ENCODE assay signal across 8 mouse cellular contexts in the genomic region with DNA sequence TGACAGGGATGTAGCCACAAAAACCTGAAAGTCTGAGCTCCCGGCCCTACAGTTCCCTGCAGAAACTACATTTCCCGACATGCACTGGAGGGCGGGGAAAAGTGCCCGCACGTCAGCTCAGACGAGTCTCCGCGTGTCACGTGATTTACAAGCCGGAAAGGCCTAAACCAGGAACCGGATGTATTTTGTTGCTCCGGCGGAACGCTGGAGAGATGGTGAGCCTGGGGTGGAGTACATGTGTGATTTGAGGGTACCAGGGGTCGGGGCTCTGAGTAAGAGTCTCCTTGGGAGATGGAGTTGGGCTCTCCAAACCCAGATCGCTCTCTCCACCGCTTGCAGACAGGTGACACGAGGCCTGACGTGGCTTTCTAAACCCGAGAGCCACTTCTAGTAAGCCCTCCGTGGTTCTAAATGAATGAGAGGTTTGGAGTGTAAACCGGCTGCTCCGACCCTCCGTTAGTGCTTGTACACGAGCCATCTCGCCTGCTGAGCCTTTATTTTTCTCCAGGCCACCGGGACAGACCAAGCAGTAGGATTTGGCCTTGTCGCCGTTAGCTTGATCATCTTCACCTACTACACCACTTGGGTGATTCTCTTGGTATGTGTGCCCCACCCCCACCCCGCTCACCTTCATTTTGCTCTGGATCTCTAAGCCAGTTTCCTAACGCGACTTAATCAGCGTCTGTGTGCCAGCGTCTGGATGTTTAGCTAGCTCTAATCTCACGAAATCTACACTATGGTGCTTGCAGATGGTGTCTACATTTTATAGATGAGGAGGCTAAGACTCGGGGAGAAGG. TPM values are rescaled to one million over a fixed set of nuclear protein-coding genes. Genes with fewer than 3 reads are reported as not detected.
A peak's percentile ranks its signal among the peaks of the same experiment; 100 is the strongest.
DNase-seq lines count a peak whose midpoint lies in the region; ATAC-seq and TF ChIP-seq lines count a peak whose summit lies in the region.

TSS of gene Dpm2 (plus strand) at position 161 of the 797 bp plus-strand sequence.

- H3K4me3 ChIP-seq in G1E (ENCODE audit: low read depth, low read length), result peak within 1 kb of the TSS; percentile 77
- H3K4me3 ChIP-seq in forebrain, embryonic 16.5 days (replicated peaks; ENCODE audit: low read length), result peak within 1 kb of the TSS; percentile 58
- peak within 1 kb of the TSS; percentile 92 for H3K4me3 ChIP-seq in layer of hippocampus, adult 2 months
- H3K4me3 ChIP-seq in lung, embryonic 14.5 days (ENCODE audit: low read depth, low read length), result peak within 1 kb of the TSS; percentile 75
- peak within 1 kb of the TSS; percentile 68 for H3K4me3 ChIP-seq in olfactory bulb, adult 2 months (ENCODE audit: insufficient read depth, low read depth, low read length)
- peak within 1 kb of the TSS; percentile 94 for H3K4me3 ChIP-seq in thymus, adult 2 months (ENCODE audit: control insufficient read depth, insufficient read depth, low read length)

- no peaks in the 10 kb centered on the region for H3K9me3 ChIP-seq in G1E (replicated peaks)
- H3K9me3 ChIP-seq in forebrain, embryonic 16.5 days (ENCODE audit: control insufficient read depth, low read length), result no peaks in the 10 kb centered on the region
- H3K9me3 ChIP-seq in lung, embryonic 14.5 days (ENCODE audit: low read depth, low read length), result no peaks in the 10 kb centered on the region

- no peak for TF ChIP-seq CTCF in G1E (IDR thresholded peaks at IDR 0.05; ENCODE audit: low read depth, low read length)
- peak; percentile 55 for TF ChIP-seq CTCF in layer of hippocampus, adult 2 months (conservative IDR thresholded peaks at IDR 0.05)
- TF ChIP-seq CTCF in lung, embryonic 14.5 days (IDR thresholded peaks at IDR 0.05; ENCODE audit: low read depth), result 0 out of 2 replicates have a peak, but pooled peaks have one; percentile 2
- no peak for TF ChIP-seq CTCF in olfactory bulb, adult 2 months (IDR thresholded peaks at IDR 0.05; ENCODE audit: insufficient read depth, low read depth, low read length)
- TF ChIP-seq CTCF in thymus, adult 2 months (IDR thresholded peaks at IDR 0.05; ENCODE audit: borderline replicate concordance, control insufficient read depth, extremely low read depth, insufficient read depth, low read length, poor library complexity), result no peak

- H3K4me2 ChIP-seq in forebrain, embryonic 16.5 days (ENCODE audit: low read length), result peak within 1 kb of the TSS; percentile 89
- peak within 1 kb of the TSS; percentile 74 for H3K4me2 ChIP-seq in lung, embryonic 14.5 days

- H3K9ac ChIP-seq in forebrain, embryonic 16.5 days (replicated peaks; ENCODE audit: low read depth, low read length), result peak within 1 kb of the TSS; percentile 57
- peak within 1 kb of the TSS; percentile 61 for H3K9ac ChIP-seq in lung, embryonic 14.5 days

- peaks cover 5% of the 10 kb centered on the region; the same call in 1 of the 2 replicates for H3K27me3 ChIP-seq in G1E (ENCODE audit: insufficient read depth, low read length)
- H3K27me3 ChIP-seq in forebrain, embryonic 16.5 days (replicated peaks; ENCODE audit: control insufficient read depth, insufficient read depth, low read length), result no peaks in the 10 kb centered on the region
- no peaks in the 10 kb centered on the region for H3K27me3 ChIP-seq in lung, embryonic 14.5 days (ENCODE audit: insufficient read depth, low read length)
- H3K27me3 ChIP-seq in thymus, adult 2 months (ENCODE audit: control insufficient read depth, insufficient read depth, low read length), result no peaks in the 10 kb centered on the region

- H3K36me3 ChIP-seq in G1E (replicated peaks), result peaks cover 72% of the 10 kb centered on the region
- peaks cover 6% of the 10 kb centered on the region; the same call in 1 of the 2 replicates for H3K36me3 ChIP-seq in forebrain, embryonic 16.5 days (ENCODE audit: control insufficient read depth, insufficient read depth)
- peaks cover 40% of the 10 kb centered on the region for H3K36me3 ChIP-seq in lung, embryonic 14.5 days (ENCODE audit: insufficient read depth)
- H3K36me3 ChIP-seq in thymus, adult 2 months (ENCODE audit: control insufficient read depth, insufficient read depth, low read length), result 0 out of 2 replicates have a peak, but pooled peaks cover 7% of the 10 kb centered on the region

- 2% methylated on average over 36 of the region's 36 CpGs for WGBS in forebrain, embryonic 16.5 days
- WGBS in lung, embryonic 14.5 days, result under 1% methylated on average over 36 of the region's 36 CpGs
- WGBS in olfactory bulb, adult 2 months, result 1% methylated on average over 36 of the region's 36 CpGs
- WGBS in thymus, adult 2 months, result under 1% methylated on average over 36 of the region's 36 CpGs

- H3K27ac ChIP-seq in forebrain, embryonic 16.5 days (ENCODE audit: low read length), result no peak within 1 kb of the TSS
- peak within 1 kb of the TSS; percentile 77 for H3K27ac ChIP-seq in layer of hippocampus, adult 2 months
- peak within 1 kb of the TSS; percentile 25; the same call in 1 of the 2 replicates for H3K27ac ChIP-seq in lung, embryonic 14.5 days (ENCODE audit: low read depth)
- peak within 1 kb of the TSS; percentile 35; the same call in 1 of the 2 replicates for H3K27ac ChIP-seq in olfactory bulb, adult 2 months (ENCODE audit: insufficient read depth, low read depth, low read length)
- peak within 1 kb of the TSS; percentile 33; the same call in 1 of the 2 replicates for H3K27ac ChIP-seq in thymus, adult 2 months (ENCODE audit: control insufficient read depth, insufficient read depth, low read length)

- intact Hi-C loops in heart, postnatal 36 days (cut with DNase I), result no loop called here

- peaks cover 44% of the 10 kb centered on the region for H3K4me1 ChIP-seq in G1E (ENCODE audit: insufficient read depth, low read depth, low read length)
- H3K4me1 ChIP-seq in forebrain, embryonic 16.5 days (replicated peaks; ENCODE audit: control insufficient read depth, insufficient read depth, low read length), result peaks cover 19% of the 10 kb centered on the region
- H3K4me1 ChIP-seq in lung, embryonic 14.5 days (ENCODE audit: insufficient read depth), result peaks cover 3% of the 10 kb centered on the region; the same call in 1 of the 2 replicates
- peaks cover 21% of the 10 kb centered on the region for H3K4me1 ChIP-seq in olfactory bulb, adult 2 months (ENCODE audit: control insufficient read depth, insufficient read depth, low read length)
- H3K4me1 ChIP-seq in thymus, adult 2 months (replicated peaks; ENCODE audit: control insufficient read depth, insufficient read depth, low read length), result peaks cover 16% of the 10 kb centered on the region

- TF ChIP-seq POLR2A in olfactory bulb, adult 2 months (IDR thresholded peaks at IDR 0.05; ENCODE audit: insufficient read depth, low read depth, low read length), result peak; percentile 72
- TF ChIP-seq POLR2A in thymus, adult 2 months (IDR thresholded peaks at IDR 0.05; ENCODE audit: control insufficient read depth, extremely low read depth, insufficient read depth, low read length, poor library complexity), result peak; percentile 76

- peak; percentile 81 for ATAC-seq in G1E (ENCODE audit: extremely low read depth, insufficient number of reproducible peaks, low FRiP score, poor library complexity, severe bottlenecking)
- peak; percentile 86 for ATAC-seq in forebrain, embryonic 16.5 days
- peak; percentile 81 for ATAC-seq in lung, embryonic 14.5 days (ENCODE audit: insufficient read depth)

- DNase-seq in G1E (ENCODE audit: low spot score), result peak; percentile 96
- DNase-seq in cerebellum, adult 18-20 months, result peak; percentile 89 to 96
- peak; percentile 85 to 88 for DNase-seq in heart, postnatal 36 days
- DNase-seq in layer of hippocampus, adult 2 months (ENCODE audit: low spot score in 2 of 2), result peak; percentile 91 to 94
- DNase-seq in lung, embryonic 14.5 days, result peak; percentile 97
- DNase-seq in thymus, adult 2 months, result peak; percentile 92

RNA-seq across cellular contexts. Expression of gene Dpm2, which starts in this region (rescaled TPM):
- total RNA-seq in G1E (2014; fragmentation: Nextera tagmentation), result 74.6 and 85.4 TPM in 2 replicates
- total RNA-seq in G1E (2017), result 59.3 and 64.4 TPM in 2 replicates
- 8.2 and 9.4 TPM in 2 replicates for polyA plus RNA-seq in G1E (2012)
- polyA plus RNA-seq in forebrain, embryonic 16.5 days (2015; fragmentation: Nextera tagmentation; extraction: Ambion mirVana), result 136 and 141 TPM in 2 replicates
- 10 to 100 TPM; 17.9 to 21.3 TPM for total RNA-seq in heart, postnatal 36 days (2021)
- 10 to 100 TPM; 77.6 to 84.0 TPM for total RNA-seq in layer of hippocampus, adult 2 months (2021)
- polyA plus RNA-seq in lung, embryonic 14.5 days (2014; fragmentation: Nextera tagmentation; extraction: Ambion mirVana), result 94.9 and 98.5 TPM in 2 replicates
- not detected in 2 replicates for polyA plus RNA-seq in olfactory bulb, adult 2 months (2012; ENCODE audit: insufficient read depth, insufficient read length, low replicate concordance, missing spikeins)
- polyA plus RNA-seq in thymus, adult 2 months (2012; rRNA removed), result 158 and 173 TPM in 2 replicates

Comparison
In these comparisons a context has a peak if more than half of its experiments do, and no peak if none do; other contexts are left out.
1. CTCF ChIP-seq: peak in layer of hippocampus, adult 2 months (single experiment) and lung, embryonic 14.5 days (single experiment); none in G1E (single experiment), olfactory bulb, adult 2 months (single experiment) and thymus, adult 2 months (single experiment).
2. Peak in every context shown above with its lines, with median percentiles within 50 percentile points of each other: ATAC-seq, DNase-seq and H3K4me3 ChIP-seq.